Mouse (Mus musculus) midbrain, embryonic 12.5 days (tissue): ENCODE results near the gene Prrc2a. TPM values are rescaled to one million over a fixed set of nuclear protein-coding genes. Genes with fewer than 3 reads are reported as not detected.

Experiments
- ATAC-seq: fragments of 200-750 bp; cut with Nextera tagmentation; 2 replicates; pipeline ENCODE4 v1.8.0; 2017; ENCODE audit warnings: low read depth, moderate TSS enrichment, moderate library complexity; ENCODE audit not compliant: low FRiP score
- H3K27ac ChIP-seq: fragments of 300-500 bp; sonication (generic); replicated peaks from 2 replicates; pipeline ENCODE4 v1.5.1; 2016; ENCODE audit warnings: mild to moderate bottlenecking
- H3K27me3 ChIP-seq: fragments of 300-500 bp; sonication (generic); 2 replicates; pipeline ENCODE4 v1.6.1; 2016; ENCODE audit warnings: mild to moderate bottlenecking
- H3K36me3 ChIP-seq: fragments of 300-500 bp; sonication (generic); 2 replicates; pipeline ENCODE4 v1.6.1; 2016
- H3K4me1 ChIP-seq: fragments of 300-500 bp; sonication (generic); 2 replicates; pipeline ENCODE4 v1.6.1; 2016
- H3K4me2 ChIP-seq: fragments of 300-500 bp; sonication (generic); replicated peaks from 2 replicates; pipeline ENCODE4 v1.6.1; 2016; ENCODE audit warnings: mild to moderate bottlenecking, moderate library complexity
- H3K4me3 ChIP-seq: fragments of 300-500 bp; sonication (generic); 2 replicates; pipeline ENCODE4 v1.5.1; 2016; ENCODE audit warnings: mild to moderate bottlenecking
- H3K9ac ChIP-seq: fragments of 300-500 bp; sonication (generic); replicated peaks from 2 replicates; pipeline ENCODE4 v1.6.1; 2016; ENCODE audit warnings: mild to moderate bottlenecking, moderate library complexity
- H3K9me3 ChIP-seq: fragments of 300-500 bp; sonication (generic); 2 replicates; pipeline ENCODE4 v1.6.1; 2016; ENCODE audit warnings: mild to moderate bottlenecking
- WGBS: fragments of 180-500 bp; shearing (Covaris S2); methylation state at CpG from one replicate; pipeline ENCODE4 v1.1.7; 2016; 5-methylcytosine and 5-hydroxymethylcytosine counted together
- microRNA-seq: library from miRNA; unstranded; fragments of <30 nt; microRNA quantifications from one replicate; pipeline ENCODE4, GENCODE M21; 2017
- polyA plus RNA-seq: library from polyadenylated mRNA; unstranded; fragments of >200 nt; fragmentation: Nextera tagmentation; extraction: Ambion mirVana; gene quantifications from 2 replicates; pipeline ENCODE4 v1.2.1, GENCODE M21; 2016

The Prrc2a gene
- polyA plus RNA-seq, 1 experiment from 2014 or later, result 236 TPM

DNA sequence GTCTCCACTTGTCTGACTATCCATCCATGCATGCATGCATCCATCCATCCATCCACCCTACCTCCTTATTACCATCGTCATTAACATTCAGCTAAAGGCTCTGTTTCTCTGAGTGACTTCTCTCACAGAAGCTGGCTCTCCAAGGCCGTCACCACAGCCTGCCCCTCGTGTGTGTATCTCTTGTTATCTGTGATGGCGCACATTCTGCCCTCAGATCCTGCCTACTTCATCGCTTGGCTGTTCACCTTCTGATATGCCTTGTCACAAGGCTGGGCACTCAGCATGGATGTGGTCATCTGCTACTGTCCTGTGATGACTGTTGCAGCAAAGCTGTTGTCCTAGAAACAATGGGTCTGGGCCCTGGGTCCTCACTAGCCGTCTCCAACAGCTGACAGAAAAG, 59.9 kb downstream of the Prrc2a start:
- H3K36me3 ChIP-seq, result peaks cover 41% of the 10 kb centered on the region
- no peak overlapping the region for H3K4me3 ChIP-seq
- peaks cover 10% of the 10 kb centered on the region for H3K4me1 ChIP-seq
- no peak for ATAC-seq
- no peak overlapping the region for H3K9ac ChIP-seq
- H3K4me2 ChIP-seq, result no peak overlapping the region
- no peaks in the 10 kb centered on the region for H3K27me3 ChIP-seq
- H3K27ac ChIP-seq, result no peak overlapping the region
- 76% methylated on average over 6 of the region's 6 CpGs for WGBS
- no peaks in the 10 kb centered on the region for H3K9me3 ChIP-seq

DNA sequence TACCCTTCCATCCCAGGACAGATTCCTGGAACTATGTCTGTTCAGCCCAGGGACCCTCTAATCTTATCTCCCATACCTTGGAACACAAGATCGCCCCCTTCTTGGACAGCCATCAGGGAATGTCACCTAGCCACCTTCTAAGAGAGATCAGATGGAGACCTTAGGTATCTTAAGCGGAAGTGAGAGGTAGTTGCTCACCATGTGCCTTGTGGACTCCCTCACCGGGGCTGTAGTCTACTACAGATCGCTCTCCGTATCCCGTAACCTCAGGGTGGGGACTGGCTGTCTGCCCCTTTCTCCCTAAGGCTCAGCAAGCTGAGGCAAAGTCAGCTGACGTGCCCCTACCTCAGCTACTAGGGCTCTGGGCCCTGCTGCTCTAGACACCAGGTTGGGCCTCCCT, 60.6 kb downstream of the Prrc2a start:
- H3K4me2 ChIP-seq, result no peak overlapping the region
- peaks cover 48% of the 10 kb centered on the region for H3K36me3 ChIP-seq
- peaks cover 10% of the 10 kb centered on the region for H3K4me1 ChIP-seq
- ATAC-seq, result no peak
- H3K9ac ChIP-seq, result no peak overlapping the region
- H3K27me3 ChIP-seq, result no peaks in the 10 kb centered on the region
- H3K4me3 ChIP-seq, result no peak overlapping the region
- H3K9me3 ChIP-seq, result no peaks in the 10 kb centered on the region
- no peak overlapping the region for H3K27ac ChIP-seq
- WGBS, result 95% methylated on average over 7 of the region's 7 CpGs

DNA sequence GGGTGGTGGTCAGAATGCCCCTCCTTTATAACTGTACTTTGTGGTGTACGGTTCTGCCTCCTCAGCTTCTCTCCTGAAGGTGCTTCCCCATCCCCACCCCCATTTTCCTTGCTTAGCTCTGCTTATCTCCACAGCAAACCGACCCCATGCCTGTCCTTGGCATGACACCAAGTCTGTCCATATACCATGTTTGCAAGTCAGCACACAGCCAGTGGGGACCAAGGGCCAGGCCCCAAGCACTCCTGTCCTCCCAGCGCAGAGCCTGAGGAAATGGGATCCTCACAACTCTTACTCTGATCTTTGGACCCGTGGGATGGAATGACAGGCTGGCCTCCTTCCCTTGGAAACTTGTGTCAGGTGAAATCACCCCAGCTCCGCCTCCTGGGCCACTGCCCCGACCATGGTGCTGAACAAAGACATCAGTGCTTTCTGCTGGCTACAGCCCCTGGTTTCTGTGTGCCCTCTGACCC, 61.4 kb downstream of the Prrc2a start:
- Histone ChIP-seq H3K4me2 (no peak overlapping the region), H3K9me3 (no peaks in the 10 kb centered on the region), H3K4me1 (peaks cover 10% of the 10 kb centered on the region), H3K27ac (no peak overlapping the region), H3K9ac (no peak overlapping the region), H3K27me3 (no peaks in the 10 kb centered on the region), H3K4me3 (no peak overlapping the region), H3K36me3 (peaks cover 56% of the 10 kb centered on the region)
- 74% methylated on average over 6 of the region's 6 CpGs for WGBS
- ATAC-seq, result no peak

- Histone ChIP-seq H3K4me1 (peaks cover 10% of the 10 kb centered on the region), H3K4me2 (no peak overlapping the region), H3K27ac (no peak overlapping the region), H3K36me3 (peaks cover 66% of the 10 kb centered on the region), H3K4me3 (no peak overlapping the region), H3K9ac (no peak overlapping the region), H3K9me3 (no peaks in the 10 kb centered on the region), H3K27me3 (no peaks in the 10 kb centered on the region)
- 80% methylated on average over 8 of the region's 8 CpGs for WGBS
- no peak for ATAC-seq
These were observed 62.4 kb downstream of the Prrc2a start for GRCm38 (mm10) chr17:35102299-35102698.

DNA sequence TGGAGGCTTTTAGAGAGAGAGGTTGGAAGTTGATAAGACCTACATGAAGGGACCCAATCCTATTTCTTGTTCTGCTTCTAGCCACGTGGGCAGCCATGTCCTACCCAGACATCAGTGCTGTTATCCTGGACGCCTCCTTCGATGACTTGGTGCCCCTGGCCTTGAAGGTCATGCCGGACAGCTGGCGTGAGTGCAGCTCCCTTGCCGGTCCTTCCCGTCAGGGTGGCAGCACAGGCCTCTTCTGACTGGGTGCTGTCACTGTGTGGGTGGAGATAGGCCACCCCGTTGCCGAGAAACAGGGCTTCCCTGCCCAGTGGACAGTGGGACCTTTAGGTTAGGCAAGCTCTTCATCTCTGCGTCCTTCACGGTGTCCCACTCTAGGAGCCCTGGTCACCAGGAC, 63.5 kb downstream of the Prrc2a start:
- H3K9ac ChIP-seq, result no peak overlapping the region
- ATAC-seq, result no peak
- peaks cover 77% of the 10 kb centered on the region for H3K36me3 ChIP-seq
- peaks cover 8% of the 10 kb centered on the region for H3K4me1 ChIP-seq
- no peak overlapping the region for H3K27ac ChIP-seq
- 92% methylated on average over 11 of the region's 11 CpGs for WGBS
- H3K27me3 ChIP-seq, result no peaks in the 10 kb centered on the region
- H3K9me3 ChIP-seq, result no peaks in the 10 kb centered on the region
- no peak overlapping the region for H3K4me3 ChIP-seq
- no peak overlapping the region for H3K4me2 ChIP-seq

DNA sequence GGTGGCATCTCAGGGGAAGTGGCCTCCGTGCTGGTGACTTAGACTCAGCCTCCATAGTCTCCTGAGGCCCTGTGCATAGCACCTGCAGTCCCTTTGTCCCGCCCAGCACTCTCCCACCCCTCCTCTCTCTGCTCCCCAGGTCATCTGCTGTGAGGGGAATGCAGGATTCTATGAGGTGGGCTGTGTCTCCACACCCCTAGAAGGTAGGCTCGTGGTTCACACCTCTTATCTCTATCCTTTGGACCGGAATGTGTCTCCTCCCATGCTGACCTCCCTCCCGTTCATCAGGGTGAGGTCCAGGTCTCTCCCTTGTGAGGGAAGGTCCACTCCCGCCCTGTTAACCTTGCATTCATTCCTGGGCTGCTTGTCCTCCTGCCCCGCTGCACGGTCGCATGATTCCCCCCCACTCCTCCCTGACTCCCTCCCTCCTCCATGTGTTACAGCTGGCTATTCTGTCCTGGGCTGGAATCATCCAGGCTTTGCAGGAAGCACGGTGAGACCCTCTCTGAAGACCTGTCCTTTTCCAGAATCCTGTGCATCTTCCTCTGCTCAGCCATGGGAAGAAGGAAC, 64.4 kb downstream of the Prrc2a start:
- Histone ChIP-seq H3K4me1 (no peaks in the 10 kb centered on the region), H3K4me2 (no peak overlapping the region), H3K4me3 (no peak overlapping the region), H3K27ac (no peak overlapping the region), H3K36me3 (peaks cover 84% of the 10 kb centered on the region), H3K9ac (no peak overlapping the region), H3K9me3 (no peaks in the 10 kb centered on the region), H3K27me3 (no peaks in the 10 kb centered on the region)
- ATAC-seq, result no peak
- WGBS, result 83% methylated on average over 10 of the region's 10 CpGs

Small RNA genes lying within 50 kb of the gene (microRNA-seq; reads per million reads assigned to microRNA genes)
- not detected for gene Mir6973a
- not detected for gene Mir6974

Other genes starting within 250 kb of the Prrc2a start
- 20.4 and 20.7 TPM in 2 replicates for gene Neu1, start 233.6 kb downstream of the Prrc2a start, polyA plus RNA-seq
- gene Hspa1b, start 205.7 kb downstream of the Prrc2a start, polyA plus RNA-seq, result 0.22 TPM in 1 of 2 replicates, not detected in the other
- not detected in 2 replicates for gene Gm20481, start 195.0 kb downstream of the Prrc2a start, polyA plus RNA-seq
- 2.3 and 2.8 TPM in 2 replicates for gene Hspa1a, start 192.7 kb downstream of the Prrc2a start, polyA plus RNA-seq
- 1.1 and 1.7 TPM in 2 replicates for gene Hspa1l, start 192.2 kb downstream of the Prrc2a start, polyA plus RNA-seq
- gene Lsm2, start 183.0 kb downstream of the Prrc2a start, polyA plus RNA-seq, result 188 and 202 TPM in 2 replicates
- 139 and 142 TPM in 2 replicates for gene Vars, start 163.9 kb downstream of the Prrc2a start, polyA plus RNA-seq
- gene Vwa7, start 148.3 kb downstream of the Prrc2a start, polyA plus RNA-seq, result 0.14 and 0.23 TPM in 2 replicates
- gene Sapcd1, start 136.9 kb downstream of the Prrc2a start, polyA plus RNA-seq, result 5.2 and 6.8 TPM in 2 replicates
- 6.9 and 7.6 TPM in 2 replicates for gene Msh5, start 118.2 kb downstream of the Prrc2a start, polyA plus RNA-seq
- gene Clic1, start 114.9 kb downstream of the Prrc2a start, polyA plus RNA-seq, result 145 and 165 TPM in 2 replicates
- 595 and 615 TPM in 2 replicates for gene Ddah2, start 105.9 kb downstream of the Prrc2a start, polyA plus RNA-seq
- gene Ly6g6c, start 99.5 kb downstream of the Prrc2a start, polyA plus RNA-seq, result not detected in 2 replicates
- gene Mpig6b, start 98.7 kb downstream of the Prrc2a start, polyA plus RNA-seq, result 0.52 and 0.93 TPM in 2 replicates
- 0.24 TPM in 1 of 2 replicates, not detected in the other for gene Ly6g6e, start 88.0 kb downstream of the Prrc2a start, polyA plus RNA-seq
- gene Ly6g6d, start 86.8 kb downstream of the Prrc2a start, polyA plus RNA-seq, result 1.1 and 1.7 TPM in 2 replicates
- 0.47 TPM in 2 replicates for gene Ly6g6f, start 79.3 kb downstream of the Prrc2a start, polyA plus RNA-seq
- 69.0 and 72.3 TPM in 2 replicates for gene Abhd16a, start 75.6 kb downstream of the Prrc2a start, polyA plus RNA-seq
- not detected in 2 replicates for gene Ly6g5c, start 56.6 kb downstream of the Prrc2a start, polyA plus RNA-seq
- 1.0 and 1.5 TPM in 2 replicates for gene Ly6g5b, start 49.5 kb downstream of the Prrc2a start, polyA plus RNA-seq
- gene Gpank1, start 43.4 kb downstream of the Prrc2a start, polyA plus RNA-seq, result 22.2 and 26.4 TPM in 2 replicates
- gene Csnk2b, start 42.8 kb downstream of the Prrc2a start, polyA plus RNA-seq, result 279 TPM in 2 replicates
- 8.0 and 9.1 TPM in 2 replicates for gene D17H6S53E, start 38.5 kb downstream of the Prrc2a start, polyA plus RNA-seq
- 0.65 and 1.5 TPM in 2 replicates for gene Apom, start 32.8 kb downstream of the Prrc2a start, polyA plus RNA-seq
- gene Bag6, start 29.7 kb downstream of the Prrc2a start, polyA plus RNA-seq, result 84.0 and 95.3 TPM in 2 replicates
- gene Aif1, start 11.2 kb upstream of the Prrc2a start, polyA plus RNA-seq, result 7.7 and 8.2 TPM in 2 replicates
- gene Lst1, start 23.5 kb upstream of the Prrc2a start, polyA plus RNA-seq, result 4.7 and 9.9 TPM in 2 replicates
- 0.48 and 0.62 TPM in 2 replicates for gene Ltb, start 29.5 kb upstream of the Prrc2a start, polyA plus RNA-seq
- not detected in 2 replicates for gene Tnf, start 37.1 kb upstream of the Prrc2a start, polyA plus RNA-seq
- not detected in 2 replicates for gene Lta, start 40.5 kb upstream of the Prrc2a start, polyA plus RNA-seq
- 0.38 TPM in 1 of 2 replicates, not detected in the other for gene Gm16181, start 55.9 kb upstream of the Prrc2a start, polyA plus RNA-seq
- 18.8 and 19.6 TPM in 2 replicates for gene Atp6v1g2, start 68.8 kb upstream of the Prrc2a start, polyA plus RNA-seq
- 10.9 and 11.4 TPM in 2 replicates for gene Nfkbil1, start 70.9 kb upstream of the Prrc2a start, polyA plus RNA-seq
- gene Ddx39b, start 76.8 kb upstream of the Prrc2a start, polyA plus RNA-seq, result 565 and 579 TPM in 2 replicates
- 45.5 and 47.8 TPM in 2 replicates for gene H2-D1, start 97.8 kb upstream of the Prrc2a start, polyA plus RNA-seq
- gene H2-Q1, start 155.5 kb upstream of the Prrc2a start, polyA plus RNA-seq, result 0.08 and 0.17 TPM in 2 replicates
- gene H2-Q2, start 177.3 kb upstream of the Prrc2a start, polyA plus RNA-seq, result 0.15 and 0.20 TPM in 2 replicates
- gene H2-Q4, start 214.7 kb upstream of the Prrc2a start, polyA plus RNA-seq, result 1.9 and 2.3 TPM in 2 replicates